Mouse (Mus musculus) MEL (cell line): ENCODE measurements around the gene Col25a1.

Source experiments
- CHD2 ChIP-seq: IDR thresholded peaks from 2 replicates; pipeline ENCODE4 v1.6.1; 2011; ENCODE audit warnings: low read length, improper control_type of control experiment
- CTCF ChIP-seq, 3 experiments: IDR thresholded peaks in 2 of 3; conservative IDR thresholded peaks in 1 of 3; 2 replicates each; pipeline ENCODE4 v1.5.1; 2011 to 2012; ENCODE audit warnings: low read length in 3 of 3, low read depth in 2 of 3, mild to moderate bottlenecking in 2 of 3, improper control_type of control experiment in 1 of 3, inconsistent platforms in 1 of 3, mixed read lengths in 1 of 3, moderate library complexity in 1 of 3; ENCODE audit not compliant: control insufficient read depth in 1 of 3, insufficient read depth in 1 of 3, poor library complexity in 1 of 3, severe bottlenecking in 1 of 3
- ELF1 ChIP-seq: IDR thresholded peaks from 2 replicates; pipeline ENCODE4 v1.6.1; 2014; ENCODE audit warnings: low read depth, mild to moderate bottlenecking, inconsistent platforms, low read length, improper control_type of control experiment, moderate library complexity
- POLR2A ChIP-seq, 2 experiments: IDR thresholded peaks; 2 replicates each; pipeline ENCODE4 v1.6.1; 2011 to 2012; ENCODE audit warnings: low read length in 2 of 2, mild to moderate bottlenecking in 2 of 2, control low read depth in 1 of 2, improper control_type of control experiment in 1 of 2, low read depth in 1 of 2, moderate library complexity in 1 of 2; ENCODE audit not compliant: control insufficient read depth in 1 of 2, insufficient read depth in 1 of 2, poor library complexity in 1 of 2

DNA sequence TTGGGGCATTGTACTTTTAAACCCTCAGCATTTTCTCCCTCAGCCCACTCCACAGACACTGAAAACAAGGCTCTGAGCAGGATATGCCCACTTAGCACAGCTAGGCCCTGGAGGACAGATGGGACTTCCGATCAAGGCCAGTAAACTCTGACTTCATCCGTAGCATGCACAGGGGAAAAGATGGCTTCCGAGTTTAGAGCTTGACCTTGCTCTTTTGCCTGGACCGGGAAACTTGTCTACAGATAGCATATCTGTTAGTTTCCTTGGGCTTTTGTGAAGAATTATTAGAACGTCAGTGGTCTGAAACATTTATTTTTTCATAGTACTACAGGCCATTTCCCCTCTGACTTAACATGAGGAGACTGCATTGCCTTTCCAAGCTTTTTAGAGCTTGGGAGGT lies 159.4 kb downstream of the Col25a1 start:
- TF ChIP-seq CTCF (IDR thresholded peaks at IDR 0.05 in 2 of 3, conservative IDR thresholded peaks at IDR 0.05 in 1 of 3; ENCODE audit: control insufficient read depth in 1 of 3, insufficient read depth in 1 of 3, low read depth in 2 of 3, low read length in 3 of 3, poor library complexity in 1 of 3, severe bottlenecking in 1 of 3) (no peak), CHD2 (no peak), POLR2A (IDR thresholded peaks at IDR 0.05; ENCODE audit: control insufficient read depth in 1 of 2, insufficient read depth in 1 of 2, low read depth in 1 of 2, low read length in 2 of 2, poor library complexity in 1 of 2) (no peak), ELF1 (no peak)
